Mouse (Mus musculus) ovary, postnatal 36 days (tissue): Measurements from ENCODE around the gene Trit1.
"Not testable (repeated sequence)": the region's sequence is repeated elsewhere in the genome, so short reads cannot be mapped to it uniquely, and the experiment has no call there.

Source experiments
- DNase-seq: peaks from one replicate; pipeline ENCODE4 v3.0.0; 2022; ENCODE audit warnings: low spot score, mixed read lengths

Trit1 gene

DNA sequence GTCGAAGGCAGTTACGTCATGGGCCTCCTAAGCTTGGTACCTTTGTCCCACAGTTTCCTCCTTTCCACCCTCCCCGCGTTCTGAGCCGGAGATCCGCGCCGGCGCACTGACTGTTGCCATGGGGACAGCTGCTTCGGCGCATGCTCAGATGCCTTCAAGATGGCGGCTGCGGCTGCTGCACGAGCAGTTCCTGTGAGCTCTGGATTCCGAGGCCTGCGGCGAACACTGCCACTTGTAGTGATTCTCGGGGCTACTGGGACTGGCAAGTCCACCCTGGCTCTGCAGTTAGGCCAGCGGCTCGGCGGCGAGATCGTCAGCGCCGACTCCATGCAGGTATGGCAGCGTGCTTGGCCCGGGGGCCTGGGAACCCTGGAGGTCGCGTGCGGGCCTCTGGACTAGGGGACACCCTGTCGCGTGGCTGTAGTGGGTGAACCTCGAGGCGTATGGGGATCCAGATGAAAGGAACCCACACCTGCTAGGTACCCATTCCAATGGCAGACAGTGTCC, at the start of gene Trit1:
TSS of gene Trit1 (plus strand) at position 147 of the 507 bp plus-strand sequence.
- peak; percentile 93 for DNase-seq

DNA sequence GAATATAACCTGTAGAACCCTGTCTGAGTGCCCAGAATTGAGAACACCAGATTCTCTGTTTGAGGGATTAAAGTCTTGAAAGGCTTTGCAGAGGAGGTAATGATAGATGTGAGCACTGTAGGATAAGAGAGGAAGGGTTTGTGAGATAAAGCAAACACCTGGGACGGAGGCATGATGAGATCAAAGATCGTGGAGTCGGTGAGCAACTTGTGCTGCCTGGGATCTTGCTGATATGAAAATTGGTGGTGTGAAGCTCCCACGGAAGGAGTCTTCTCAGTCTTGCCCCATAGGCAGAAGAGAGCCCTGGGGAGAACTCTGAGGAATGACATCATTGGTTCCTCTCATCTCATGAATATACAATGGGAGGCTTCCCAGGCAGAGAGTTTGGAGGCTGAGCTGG, 48.3 kb upstream of the Trit1 start:
- no peak for DNase-seq

DNA sequence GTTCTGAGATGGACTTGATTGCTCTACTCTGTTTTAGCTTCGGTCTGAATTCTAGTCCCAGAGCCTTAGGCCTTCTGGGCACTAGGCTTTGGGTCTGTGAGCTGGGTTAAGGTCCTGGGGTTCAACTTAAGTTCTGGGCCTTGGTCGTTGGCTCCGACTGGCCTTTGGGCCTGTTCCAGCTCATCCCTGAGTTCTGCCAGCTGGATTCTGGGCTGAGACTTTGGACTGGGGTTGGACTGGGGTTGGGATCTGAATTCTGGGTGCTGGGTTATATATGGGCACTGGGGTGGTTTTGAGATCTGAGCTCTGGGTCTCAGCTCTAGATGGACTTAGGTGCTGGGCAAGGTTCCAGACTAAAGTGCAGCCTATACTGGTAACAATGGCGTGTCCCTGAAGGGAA, 45.2 kb upstream of the Trit1 start:
- no peak for DNase-seq

DNA sequence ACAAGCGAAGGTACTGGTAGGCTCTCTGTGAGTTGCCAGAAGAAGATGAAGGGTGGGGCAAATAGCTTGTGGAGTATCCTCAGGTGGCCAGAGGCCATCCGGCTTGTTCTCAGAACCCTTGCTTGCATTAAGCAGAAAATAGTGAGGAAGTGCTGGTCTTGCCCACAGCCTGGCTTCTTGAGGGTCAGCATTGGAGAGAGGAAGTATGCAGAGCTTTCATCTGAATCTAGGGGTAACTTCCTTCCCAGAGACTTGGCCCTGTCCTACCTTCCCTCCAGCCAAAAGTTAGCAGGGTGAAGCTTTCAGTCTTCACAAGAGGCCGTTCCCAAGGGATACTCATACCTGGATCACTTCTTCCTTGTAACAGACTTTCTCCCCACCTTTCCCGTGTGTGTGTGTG, 44.8 kb upstream of the Trit1 start:
- no peak for DNase-seq

DNA sequence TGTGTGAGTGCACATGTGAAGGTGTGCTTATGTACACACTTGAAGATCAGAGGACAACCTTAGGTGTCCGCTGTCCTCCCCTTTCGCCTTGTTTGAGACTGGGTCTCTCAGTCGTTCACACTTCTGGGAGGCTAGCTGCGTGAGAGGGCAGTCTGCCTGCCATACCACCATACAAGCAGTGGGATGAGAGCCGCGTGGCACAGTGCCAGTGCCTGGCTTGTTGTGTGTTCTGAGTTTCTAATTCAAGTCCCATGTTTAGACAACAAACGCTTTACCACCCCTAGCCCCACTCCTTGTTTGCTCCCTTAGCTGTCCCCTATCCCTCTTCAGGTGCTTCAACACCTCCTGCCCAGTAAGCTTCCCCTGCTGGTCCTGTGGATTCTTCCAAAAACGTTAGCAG, 44.3 kb upstream of the Trit1 start:
- no peak for DNase-seq

DNA sequence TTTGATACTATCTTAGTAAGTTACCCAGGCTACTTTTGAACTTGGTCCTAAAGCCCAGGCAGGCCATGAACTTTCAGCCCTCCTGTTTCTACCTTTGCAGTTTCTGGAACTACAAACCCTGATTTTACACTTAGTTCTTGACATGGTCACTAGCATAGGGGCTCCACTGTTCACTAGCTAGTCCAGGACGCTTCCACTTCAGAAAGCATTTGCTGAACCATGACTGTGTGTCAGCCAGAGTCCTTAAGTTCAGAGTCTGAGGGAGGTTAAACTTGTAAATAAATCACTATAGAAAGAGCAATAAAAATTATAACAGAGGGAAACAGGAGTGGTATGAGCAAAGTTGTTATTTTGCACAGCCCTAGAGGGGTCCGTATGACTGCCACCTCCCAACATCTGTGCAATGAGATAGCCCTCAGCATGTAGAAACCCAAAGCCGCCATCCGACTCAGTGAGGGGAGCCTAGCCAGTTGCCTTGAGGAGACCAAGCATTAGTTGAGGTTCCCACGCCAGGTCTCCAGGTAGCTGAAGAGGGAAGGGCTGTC, 41.3 kb upstream of the Trit1 start:
- DNase-seq, result no peak

DNA sequence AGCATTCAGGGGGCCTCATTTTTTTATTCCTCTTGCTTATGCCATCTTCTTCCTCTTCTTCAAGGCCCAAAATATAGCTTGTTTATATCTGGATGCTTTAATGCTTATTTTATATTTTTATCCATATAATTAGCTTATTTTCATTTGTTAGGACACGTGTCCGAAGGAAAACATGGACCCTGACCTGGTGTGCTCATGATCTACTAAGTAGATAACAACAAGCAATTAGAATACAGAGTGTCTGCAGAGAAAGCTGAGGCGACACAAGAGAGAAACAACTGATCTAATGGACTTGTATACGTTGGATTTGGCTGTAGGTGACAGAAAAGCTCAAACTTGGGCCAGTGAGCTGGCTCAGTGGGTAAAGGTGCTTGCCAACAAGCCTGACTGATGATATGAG, 39.5 kb upstream of the Trit1 start:
- no peak for DNase-seq

DNA sequence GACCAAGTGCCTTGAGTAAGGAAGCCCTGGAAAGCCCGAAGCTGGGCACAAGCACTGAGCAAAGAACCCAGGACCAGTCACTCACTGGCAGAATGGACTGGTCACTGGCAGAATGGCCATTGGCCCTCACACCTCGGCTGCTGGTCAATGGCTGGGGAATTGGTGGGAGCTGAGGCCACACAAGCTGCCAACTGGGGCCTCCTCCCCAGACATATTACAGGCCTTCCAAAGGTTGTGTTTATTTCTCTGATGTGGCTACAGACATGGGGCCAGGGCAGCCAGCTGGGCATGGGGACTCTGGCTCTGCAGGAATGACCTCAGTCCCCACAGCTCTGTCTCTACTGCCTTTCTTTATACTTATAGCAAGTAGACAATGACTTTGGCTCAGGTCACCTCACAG, 37.5 kb upstream of the Trit1 start:
- no peak for DNase-seq

DNA sequence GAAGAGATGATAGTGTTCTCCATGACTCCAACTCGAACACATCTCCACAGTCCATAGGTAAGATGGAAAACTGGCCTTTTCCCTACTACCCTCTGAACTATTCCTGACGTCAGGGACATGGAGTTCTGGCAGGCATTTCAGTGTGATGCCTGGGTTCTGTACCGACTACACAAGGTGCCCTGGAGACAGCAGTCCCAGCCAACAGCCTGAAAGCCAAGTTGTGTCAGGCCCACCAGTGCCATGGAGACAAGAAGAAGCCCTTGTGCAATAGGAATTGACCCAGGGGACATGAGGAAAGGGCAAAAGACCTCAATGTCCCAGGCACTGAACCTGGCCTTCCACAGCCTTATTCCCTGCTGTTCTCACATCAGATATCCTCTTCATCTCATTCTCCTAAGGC, 36.6 kb upstream of the Trit1 start:
- DNase-seq, result no peak

DNA sequence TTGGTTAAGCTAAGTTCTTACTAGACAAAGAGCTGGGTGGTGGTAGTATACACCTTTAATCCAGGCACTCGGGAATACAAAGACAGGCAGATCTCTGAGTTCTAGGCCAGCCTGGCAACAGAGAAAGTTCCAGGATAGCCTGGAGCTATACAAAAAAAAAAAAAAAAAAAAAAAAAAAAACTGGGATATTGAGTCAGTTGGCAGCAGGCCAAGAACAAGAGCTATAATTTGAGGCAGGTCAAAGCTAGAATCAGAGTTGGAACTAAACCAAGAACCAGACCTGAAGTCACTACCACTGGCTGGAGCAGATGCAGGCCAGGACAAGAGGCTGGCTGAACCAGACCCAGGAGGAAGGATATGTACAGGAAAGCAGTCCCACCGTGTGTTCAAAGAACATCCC, 35.7 kb upstream of the Trit1 start:
- DNase-seq, result no peak

DNA sequence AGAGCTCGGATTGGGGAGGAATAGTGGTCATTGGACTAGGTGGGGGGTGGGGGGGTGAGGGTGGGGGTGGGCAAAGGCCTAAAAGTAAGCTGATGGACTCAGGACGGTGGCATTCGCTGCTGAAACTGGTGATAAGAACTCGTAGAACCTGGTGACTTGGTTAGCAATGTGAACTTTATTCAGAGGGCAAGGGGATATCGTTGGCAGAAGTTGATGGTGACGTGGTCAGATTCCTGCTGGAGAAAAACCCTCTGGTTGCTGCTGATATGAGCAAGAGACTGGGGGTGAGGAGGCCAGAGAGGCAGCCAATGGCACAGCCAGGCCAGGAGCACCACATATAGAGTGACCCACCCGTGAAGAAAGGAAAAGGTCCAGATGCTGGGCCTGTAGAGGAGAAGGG, 35.2 kb upstream of the Trit1 start:
- DNase-seq, result no peak

DNA sequence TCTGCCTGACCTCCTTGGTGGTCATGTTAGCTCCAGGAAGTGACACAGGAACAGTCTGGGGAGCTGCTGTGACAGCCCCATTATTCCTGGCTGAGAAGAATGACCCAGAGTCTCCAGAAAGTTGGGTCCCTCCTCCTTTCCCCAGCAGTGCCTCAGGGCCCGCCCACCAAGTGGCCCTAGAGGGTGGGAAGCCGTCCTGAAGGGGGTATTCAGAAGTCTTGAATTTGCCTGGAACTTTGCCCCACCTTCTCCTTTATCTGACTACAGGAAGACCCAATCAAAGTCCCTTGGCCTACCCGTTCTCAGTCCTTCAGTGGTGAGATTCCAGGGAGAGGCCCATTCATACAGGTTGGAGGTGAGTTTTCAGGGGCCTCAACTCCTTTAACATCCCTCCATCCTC, 34.5 kb upstream of the Trit1 start:
- no peak for DNase-seq

DNA sequence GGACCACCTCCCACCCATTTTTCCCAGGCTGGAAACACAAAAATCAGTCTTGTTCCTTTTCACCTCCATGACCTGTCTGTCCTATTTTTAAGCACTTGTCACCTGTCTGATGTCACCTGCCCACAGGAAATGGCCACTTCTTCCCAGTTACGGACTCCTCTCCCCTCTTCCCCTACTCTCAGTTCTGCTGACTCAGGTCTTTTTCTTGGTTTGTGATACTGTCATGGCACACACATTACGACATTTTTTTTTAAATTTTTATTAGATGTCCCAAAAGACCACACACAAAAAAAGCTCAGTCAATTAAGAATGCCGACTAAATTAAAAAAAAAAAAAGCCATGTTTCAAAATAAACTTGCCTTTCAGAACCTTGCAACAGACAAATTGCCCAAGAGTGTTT, 33.9 kb upstream of the Trit1 start:
- no peak for DNase-seq

DNA sequence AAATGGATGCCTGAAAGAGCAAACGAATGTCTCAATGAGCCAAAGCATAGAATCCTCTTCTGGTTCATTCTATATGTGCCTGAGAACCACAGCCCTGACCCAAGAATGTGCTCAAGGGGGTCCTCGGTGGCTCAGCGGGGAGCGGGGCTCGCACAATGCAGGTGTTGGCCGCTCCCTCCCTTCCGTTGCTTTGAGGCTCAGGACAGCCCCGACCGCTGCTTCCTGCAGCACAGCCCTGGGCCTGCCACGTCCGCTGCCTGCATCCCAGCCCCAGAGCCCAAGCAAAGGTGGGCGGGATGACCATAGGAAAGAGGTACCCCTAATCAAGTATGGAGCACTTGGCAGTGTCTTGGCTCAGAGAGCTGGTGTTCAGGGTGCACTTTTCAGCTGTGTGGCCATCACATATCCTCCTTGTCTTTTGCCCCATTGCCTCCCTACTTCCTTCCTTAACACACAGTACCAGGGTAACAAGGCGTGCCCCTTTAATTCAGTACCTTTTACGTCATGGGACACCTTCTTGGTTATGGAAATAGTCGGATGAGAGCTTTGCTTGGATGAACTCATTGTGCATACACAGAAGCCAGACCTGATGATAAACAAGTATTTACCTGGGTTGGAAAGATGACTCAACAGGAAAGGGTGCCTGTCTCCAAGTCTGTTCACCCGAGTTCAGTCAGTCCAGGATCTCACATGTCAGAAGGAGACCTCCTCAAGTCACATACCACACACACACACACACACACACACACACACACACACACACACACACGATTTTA, 32.7 kb upstream of the Trit1 start:
- no peak for DNase-seq

DNA sequence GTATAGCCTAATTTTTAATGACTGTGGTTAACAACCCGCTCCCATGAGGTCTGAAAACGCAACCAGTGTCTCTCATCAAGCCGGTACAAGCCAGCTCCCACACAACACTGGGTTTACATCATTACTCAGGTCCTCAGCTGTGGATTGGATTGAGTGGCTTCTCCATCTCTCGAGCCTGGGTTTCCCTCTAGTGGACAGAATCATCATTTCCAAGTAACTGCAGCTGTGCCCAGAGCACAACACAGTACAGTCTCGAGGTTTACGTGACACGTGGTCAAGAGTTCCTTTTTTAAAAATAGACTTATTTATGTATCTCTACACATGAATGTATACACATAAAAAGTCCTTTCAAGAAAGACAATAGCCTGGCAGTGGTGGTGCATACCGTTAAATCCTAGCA, 31.3 kb upstream of the Trit1 start:
- no peak for DNase-seq

DNA sequence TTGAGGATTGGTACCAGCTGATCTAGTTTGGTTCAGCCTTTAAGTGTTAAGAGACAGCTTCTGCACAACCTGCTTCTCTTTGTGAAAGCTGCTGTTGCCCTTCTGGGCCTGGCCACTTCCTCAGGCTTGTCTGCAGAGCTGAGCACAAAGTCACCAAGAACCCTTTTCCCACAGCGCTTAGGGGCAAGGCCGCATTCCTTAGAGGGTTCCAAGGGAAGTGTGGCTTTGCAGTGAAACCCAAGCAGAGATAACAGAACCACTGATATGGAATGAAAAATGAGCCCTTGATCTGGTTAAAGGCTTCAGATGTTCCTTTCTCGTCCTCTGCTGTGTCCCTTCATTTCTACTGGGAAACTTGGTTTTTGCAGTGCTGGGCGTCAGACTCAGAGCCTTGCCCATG, 29.0 kb upstream of the Trit1 start:
- DNase-seq, result peak; percentile 55

DNA sequence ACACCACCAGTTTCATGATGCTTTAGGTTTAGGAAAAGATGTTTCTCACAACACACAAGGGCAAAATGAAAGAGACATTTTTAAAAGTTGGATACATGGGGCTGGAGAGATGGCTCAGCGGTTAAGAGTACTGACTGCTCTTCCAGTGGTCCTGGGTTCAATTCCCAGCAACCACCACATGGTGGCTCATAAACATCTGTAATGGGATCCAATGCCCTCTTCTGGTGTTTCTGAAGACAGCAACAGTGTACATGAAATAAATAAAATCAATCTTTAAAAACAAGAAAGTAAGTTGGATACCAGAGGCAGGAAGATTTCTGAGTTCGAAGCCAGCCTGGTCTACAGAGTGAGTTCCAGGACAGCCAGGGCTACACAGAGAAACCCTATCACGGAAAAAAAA, 28.4 kb upstream of the Trit1 start:
- not testable (repeated sequence) for DNase-seq

DNA sequence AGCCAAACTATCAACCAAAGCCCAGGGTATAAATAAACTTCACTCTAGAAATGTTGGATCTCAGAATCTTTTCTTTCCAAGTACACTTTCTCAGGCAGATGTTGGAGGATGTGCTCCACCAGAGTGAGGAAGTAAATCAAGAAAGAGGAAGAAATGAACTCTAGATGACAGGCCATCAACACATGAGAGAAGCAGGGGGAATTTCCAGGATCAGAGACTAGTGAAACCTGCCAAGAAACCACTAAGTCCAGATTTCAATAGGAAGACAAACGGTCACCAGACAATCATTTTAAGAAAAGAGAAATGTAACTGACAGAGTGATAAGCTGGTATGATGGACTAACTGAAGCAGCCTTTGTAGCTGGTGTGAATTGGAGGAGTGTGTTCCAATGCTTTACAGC, 25.2 kb upstream of the Trit1 start:
- DNase-seq, result no peak

DNA sequence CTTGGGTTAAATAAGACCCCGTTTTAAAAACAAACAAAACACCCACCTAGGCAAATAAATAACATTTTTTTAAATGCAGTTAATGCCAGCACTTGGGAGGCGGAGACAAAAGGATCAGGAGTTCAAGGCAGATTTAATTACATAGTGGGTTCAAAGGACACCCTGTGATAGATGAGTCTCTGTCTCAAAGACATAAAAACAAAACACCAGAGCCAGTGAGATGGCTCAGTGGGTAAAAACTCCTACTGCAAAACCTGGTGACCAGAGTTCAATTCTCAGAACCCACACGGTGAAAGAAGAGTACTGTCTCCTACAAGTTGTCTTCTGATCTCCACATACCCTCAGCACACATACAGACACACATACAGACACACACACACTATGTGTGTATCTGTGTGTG, 24.1 kb upstream of the Trit1 start:
- DNase-seq, result no peak

DNA sequence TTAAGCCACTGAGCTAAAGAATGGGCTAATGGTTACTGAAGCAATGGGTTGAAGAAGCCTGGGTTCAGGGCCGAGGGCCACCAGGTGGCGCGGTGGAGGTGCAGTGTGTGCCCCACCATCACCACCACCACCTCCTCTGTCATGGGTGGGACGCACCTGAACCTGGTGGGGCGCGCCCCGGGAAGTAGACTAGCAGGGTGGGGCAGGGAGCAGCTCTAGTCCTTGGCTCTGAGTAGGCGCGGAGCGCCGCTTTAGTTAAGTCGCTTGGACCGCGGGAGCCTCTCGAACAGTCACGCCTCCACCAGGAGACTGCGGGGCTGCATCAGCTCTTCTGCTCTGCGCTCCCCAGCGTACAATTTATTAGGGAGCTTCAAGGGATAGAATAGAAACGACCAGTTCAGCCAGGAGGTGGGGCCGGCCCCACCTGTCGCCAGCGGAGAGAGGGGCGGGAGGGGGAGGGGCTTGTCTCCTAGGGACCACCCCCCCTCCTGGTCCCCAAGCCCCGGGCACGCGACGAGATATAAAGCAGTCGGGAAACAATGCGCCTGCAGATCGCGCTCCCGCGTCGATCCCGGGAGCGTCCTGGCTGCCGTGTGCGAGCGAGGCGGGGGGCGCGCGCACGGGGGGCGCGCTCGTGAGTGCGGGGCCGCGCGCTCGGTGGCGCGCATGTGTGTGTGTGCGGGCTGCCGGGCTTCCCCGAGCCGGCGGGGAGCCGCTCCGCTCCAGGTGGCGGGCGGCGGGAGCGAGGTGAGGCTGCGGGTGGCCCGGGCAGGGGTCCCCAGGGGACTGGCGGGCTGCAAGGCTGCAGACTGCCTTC, 20.8 kb upstream of the Trit1 start, which contains the start of gene Mycl:
TSS of gene Mycl (plus strand) at position 249 of the 817 bp plus-strand sequence.
- peak; percentile 85 for DNase-seq

DNA sequence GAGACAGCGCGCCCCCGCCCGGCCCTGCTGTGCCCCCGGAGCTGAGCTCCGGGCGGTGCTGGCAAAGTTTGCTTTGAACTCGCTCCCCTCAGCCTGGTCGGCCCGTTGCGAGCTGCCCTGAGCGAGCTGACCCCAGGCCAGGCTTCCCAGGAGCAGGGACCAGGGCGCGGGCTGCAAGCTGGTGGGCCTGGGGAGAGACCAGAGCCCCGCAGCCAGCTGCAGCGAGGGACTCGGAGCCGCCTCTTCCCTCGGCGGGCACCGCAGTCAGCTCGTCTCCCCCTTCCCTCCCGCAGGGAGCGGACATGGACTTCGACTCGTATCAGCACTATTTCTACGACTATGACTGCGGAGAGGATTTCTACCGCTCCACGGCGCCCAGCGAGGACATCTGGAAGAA, 20.2 kb upstream of the Trit1 start:
- peak; percentile 68 for DNase-seq

DNA sequence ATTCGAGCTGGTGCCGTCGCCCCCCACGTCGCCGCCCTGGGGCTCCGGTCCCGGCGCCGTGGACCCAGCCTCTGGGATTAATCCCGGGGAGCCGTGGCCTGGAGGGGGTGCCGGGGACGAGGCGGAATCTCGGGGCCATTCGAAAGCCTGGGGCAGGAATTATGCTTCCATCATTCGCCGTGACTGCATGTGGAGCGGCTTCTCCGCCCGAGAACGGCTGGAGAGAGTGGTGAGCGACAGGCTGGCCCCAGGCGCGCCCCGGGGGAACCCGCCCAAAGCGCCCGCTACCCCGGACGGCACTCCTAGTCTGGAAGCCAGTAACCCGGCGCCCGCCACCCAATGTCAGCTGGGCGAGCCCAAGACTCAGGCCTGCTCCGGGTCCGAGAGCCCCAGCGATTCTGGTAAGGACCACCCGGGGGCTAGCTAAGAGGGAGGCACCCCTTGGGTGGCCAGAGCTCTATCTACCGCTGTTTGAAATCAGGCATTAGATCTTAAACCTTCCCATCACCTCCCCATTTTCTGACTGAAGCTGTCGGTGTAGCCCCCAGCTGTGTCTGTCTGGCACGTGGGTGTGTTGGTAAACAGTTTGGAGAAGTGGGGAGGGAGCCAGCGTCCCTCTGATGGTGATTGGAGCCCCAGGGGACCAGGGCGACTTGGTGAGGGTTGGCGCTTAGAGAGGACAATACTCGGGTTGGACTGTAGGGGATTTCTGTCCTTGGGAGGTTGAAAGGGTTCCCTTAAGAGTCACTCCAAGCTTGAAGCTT, 19.6 kb upstream of the Trit1 start:
- DNase-seq, result peak; percentile 45
